Mouse (Mus musculus): ENCODE data around the gene Csnk1d.

Csnk1d gene

DNA sequence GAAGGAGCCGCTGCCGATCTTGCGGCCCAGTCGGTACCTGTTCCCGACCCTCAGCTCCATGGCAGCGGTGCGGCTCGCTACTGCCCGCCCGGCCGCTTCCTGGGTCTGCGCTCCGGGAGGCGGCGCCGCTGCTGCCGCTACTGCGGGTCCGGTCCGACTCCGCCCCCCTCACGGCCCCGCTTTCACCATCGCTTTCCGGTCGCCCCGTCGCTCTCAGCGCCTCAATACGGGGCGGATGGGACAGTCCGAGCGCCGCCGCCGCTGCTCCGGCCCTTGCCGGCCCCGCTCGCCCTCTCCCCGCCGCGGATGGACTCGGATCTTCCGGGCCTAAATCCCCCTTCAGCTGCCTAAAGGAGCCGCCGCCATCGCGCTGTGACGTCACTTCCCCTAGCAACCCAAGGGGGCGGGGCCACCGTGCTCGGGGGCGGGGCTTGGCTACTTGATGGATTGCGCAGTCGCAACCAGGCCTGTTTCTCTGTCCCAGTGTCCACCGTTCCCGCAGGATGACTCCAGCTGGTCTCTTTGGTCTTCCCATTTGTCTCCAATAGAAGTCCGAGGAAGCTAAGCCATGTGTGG, at the start of gene Csnk1d:
Gene Csnk1d (minus strand): TSS at position 380 of the 576 bp plus-strand sequence.
- DNase-seq: peak; percentile 100

DNA sequence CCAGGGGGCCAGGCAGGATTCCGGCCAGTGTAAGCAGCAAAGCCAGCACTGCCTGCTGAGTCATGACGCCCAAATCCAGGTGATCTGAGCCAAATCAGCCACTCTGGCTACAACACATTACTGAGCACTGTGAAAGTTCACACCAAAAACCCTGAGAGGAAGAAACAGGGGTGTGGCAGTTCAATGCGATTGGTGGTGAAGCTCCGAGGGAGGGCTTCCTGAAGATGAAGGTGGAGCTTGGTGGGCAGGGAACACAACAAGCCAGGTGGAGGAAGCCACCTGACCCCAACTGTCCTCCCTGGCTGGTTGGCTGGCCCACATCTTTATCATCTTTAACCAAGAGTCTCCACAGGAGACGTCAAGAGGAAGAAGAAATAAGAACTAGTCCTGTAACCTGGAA, 48.2 kb upstream of the Csnk1d start, which contains the start of gene Cd7:
Gene Cd7 (minus strand): TSS at position 117 of the 400 bp plus-strand sequence.
- no peak for DNase-seq

DNA sequence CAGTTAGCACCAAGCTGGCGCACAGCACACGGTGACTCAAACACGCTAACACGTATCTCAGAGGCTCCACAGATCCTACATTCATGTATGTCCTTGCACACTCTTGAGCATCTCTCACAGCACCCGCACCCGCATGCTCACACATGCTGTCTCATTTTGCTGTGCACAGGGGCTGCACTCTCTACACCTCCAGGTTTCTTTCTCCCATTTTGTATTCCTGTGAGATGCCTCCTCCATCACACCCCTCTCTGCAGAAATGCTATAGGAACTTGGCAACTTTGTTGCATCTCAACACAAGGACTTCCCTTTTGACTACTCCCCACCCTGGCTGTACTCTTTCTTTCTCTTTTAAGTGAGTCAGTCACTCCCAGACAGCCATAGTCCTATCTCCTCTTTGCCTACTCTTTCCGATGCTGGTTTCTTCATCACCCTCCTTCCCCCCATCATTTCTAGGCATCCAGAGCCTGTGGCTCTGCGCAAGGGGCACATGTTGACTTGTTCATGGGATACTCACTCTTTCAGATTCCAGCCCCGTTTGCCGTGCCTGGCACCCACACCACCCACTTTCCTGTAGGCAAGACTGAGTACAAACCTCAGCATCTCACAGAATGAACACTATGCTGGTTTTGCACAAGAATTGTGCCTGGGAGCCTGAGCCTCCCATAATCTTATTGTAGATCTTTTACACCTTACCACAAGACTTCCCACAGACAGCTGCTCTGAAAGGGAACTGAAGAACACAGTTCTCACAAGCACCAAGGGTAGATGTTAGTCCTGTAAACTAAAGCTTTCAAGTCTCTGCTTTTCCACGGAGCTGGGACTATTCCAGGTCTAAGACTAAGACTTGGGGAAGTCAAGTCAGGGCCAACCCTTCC, 47.5 kb upstream of the Csnk1d start:
- DNase-seq: no peak

DNA sequence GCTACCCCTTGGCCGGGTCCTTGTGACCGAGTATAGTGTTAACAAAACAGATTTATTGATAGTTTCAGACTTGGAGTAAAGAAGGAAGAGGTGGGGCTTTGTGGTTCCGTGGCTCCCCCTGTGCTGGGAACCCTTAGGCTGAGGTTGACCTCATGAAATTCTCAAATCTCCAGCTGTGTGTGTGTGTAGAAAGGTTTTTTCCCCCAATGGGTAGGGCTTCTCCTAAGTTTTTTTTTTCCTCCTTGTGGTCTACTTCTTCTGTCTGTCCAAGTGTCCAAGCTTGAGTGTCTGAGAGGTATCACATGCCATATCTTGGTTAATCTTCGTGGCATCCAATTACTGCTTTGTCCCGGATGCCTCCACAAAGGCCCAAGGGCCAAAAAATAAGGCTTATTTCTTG, 42.0 kb upstream of the Csnk1d start:
- no peak for DNase-seq

DNA sequence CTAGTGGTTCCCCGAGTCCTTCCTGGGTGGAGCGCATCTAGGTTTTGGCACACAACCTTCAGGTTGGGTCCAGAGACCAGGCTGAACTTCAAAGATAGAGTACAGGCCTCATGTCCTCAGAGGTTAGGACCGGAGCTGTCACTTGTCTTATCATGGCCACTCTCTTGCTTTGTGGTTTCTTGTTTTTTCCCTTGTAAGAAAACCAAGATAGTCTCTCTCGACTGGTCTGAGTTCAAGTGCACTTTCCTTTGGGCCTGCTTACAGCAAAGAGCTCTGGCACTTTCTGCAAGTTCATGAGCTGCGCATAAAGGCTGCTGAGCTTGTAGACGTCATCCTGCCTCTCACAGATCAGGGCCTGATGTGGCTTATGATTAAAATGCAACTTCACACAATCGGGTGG, 36.1 kb upstream of the Csnk1d start:
- DNase-seq: no peak

DNA sequence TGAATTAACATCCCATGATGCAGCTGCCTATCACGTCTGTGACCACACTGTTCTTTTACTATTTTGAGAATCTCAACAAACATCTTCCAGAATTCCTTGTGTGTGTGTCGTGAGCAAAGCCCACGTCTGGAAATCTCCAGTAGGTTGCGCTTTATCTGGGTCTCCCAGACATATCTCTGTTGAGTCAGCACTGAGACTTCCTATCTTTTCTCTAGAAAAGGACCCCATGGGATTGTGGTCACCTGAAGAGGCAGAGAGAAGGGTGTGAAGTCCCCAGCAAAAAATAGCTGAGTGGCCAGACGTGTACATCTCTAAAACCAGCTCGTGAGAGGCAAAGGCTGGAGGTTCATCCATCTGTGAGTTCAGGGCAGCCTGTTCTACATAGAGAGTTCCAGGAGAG, 33.0 kb upstream of the Csnk1d start:
- DNase-seq: no peak

DNA sequence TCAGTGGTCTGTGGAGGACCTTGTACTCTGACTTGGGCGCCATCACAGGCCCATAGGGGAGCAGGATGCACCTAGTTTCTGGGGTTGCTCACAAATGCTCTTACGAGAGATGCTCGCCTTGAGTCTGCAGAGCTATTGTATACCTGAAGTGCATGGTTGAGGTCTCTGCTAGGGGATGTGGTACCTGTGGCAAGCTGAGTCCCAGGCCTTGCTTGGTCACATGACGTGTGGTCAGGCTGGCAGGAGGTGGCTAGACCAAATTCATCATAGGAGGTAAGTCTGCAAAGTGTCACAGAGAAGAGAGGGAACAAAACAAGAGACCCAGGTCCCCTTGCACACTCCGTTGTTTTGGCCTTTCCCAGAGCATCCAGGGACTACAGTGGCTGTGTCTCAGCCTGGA, 28.4 kb upstream of the Csnk1d start:
- DNase-seq: no peak

DNA sequence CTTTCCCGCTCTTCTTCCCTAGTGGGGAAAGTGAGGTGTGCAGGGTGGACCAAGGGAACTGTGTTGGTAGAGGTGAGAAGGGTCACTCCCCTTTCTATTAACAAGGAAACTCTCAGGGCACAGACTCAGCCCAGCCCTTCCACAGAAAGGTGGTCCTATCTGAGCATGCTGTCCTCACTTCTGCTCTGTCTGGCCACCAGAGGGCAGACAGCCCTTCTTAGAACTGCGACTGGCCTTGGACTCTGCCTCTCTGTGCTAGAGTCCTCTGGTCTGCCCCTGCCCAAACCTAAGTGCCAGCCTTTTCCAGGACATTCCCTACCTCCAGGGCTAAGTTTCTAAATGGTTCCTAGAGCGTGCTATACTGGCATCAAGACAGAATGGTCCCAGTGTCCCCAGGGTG, 26.6 kb upstream of the Csnk1d start:
- peak; percentile 86 for DNase-seq

DNA sequence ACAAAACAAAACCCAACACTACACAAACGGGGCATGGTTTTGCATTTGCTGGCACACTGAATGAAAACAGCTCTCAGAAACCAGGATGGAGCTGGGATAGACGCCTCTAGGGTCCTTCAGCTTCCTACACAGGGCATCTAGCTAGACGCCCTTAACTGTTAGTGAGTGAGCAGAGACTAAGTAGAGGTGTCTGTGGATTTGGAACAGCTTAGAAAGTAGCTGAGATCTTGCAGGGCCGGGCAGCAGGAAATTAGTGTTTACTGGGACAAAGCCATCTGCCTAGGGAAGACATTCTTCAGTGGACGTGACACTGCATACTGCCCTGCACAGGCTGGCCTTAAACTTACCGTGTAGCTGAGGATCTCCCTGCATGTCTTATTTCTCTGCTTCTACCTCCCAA, 24.3 kb upstream of the Csnk1d start:
- no peak for DNase-seq

DNA sequence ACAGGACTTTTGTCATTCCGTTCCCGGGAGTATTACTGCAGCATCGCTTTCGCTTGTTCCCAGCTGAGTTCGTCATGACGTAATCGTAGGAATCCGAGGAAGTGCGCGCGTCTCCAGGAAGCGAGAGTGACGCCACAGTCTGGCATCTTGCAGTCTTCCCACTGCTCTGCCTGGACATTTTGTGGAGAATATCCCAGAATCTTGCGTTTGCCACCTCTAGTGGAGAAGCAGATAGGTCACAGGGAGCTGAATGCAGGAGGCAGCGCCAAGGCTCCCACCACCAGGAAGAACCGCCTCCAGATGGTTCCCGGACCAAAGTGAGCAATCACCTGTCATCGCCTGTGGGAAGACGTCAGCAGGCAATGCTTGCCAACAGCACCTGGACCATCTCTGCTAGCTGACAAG, 23.8 kb upstream of the Csnk1d start:
- peak; percentile 78 to 81 for DNase-seq

DNA sequence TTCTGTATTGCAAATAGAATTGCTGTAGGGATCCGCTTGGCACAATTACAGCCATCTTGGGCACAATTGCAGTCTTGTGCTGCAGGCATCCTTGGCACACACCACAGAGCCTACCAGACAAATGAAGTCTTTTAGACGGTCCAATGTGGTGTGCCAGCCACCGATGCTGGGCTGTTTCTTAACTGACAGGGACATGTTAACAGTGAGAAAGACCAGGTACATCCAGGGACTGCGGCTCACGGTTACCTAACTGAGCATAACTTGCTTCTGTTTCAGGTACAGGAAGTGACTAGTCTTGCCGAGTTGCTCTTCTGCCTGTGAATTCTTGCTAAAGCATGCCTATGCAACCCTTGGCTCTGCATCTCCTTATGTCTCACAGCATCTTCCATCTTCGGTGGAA, 22.5 kb upstream of the Csnk1d start:
- peak; percentile 25 to 41 for DNase-seq

DNA sequence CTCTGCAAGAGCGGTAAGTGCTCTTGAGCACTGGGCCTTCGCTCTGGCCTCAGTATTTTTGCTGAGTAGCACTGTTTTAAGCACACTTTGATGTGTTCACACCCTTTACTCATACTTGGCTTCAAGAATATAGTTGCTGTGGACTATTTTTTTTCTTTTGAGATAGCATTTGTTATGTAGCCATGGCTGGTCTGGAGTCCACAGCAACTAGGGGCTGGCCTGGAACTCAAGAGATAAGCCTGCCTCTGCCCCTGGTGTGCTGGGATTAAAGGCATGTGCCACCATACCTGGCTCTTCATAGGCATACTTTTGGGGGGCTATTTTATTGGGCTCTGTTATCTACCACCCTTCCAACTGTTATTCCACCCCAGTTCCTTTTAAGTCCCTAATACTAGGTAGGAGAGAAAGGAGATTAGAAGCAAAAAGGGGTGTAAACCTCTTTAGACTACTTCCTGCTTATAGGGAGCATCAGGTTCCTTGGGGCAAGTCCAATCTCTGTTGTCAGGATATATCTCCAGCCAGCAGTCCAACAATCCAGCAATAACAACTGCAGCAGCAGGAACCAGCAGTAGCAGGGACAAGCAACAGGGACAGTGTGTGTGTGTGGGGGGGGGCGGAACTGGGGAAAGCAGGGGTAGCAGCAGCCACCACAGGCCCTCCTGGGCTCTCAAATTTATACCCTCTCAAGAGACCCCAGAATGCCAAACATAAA, 19.1 kb upstream of the Csnk1d start:
- no peak for DNase-seq

DNA sequence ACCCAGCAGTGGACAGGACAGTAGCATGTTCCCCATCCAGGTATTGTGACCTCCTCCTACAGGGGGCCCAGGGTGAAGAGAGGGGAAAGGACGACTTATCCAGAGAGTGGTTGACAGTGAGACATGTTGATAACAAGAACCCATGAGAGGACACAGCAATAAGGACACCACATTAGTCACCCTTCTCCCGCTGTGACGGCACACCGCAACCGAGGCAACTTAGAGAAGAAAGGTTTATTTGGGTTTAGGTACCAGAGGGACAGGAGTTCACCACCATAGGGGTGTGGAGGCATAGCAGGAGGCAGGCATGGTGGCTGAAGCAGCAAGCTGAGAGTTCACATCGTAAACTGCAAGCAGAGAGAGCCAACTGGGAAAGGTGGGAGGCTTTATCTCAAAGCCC, 15.1 kb upstream of the Csnk1d start:
- no peak for DNase-seq

DNA sequence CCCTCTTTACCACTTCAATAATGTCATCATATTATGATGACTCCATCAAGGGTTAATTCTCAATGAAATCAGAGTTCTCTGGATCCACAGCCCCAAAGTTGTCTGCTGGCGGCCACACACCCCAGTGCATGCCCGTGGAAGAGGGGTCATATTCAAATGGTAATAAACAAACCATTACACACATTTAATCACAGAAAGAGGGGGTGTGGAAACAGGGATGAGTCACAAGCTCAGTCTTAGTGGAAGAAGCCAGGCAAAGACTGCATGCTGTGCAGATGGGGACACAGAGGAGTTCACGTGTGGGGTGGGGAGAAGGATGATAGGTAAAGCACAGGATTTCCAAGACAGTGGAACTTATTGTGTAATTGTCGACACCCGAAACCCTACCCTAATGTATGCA, 13.2 kb upstream of the Csnk1d start:
- no peak for DNase-seq

DNA sequence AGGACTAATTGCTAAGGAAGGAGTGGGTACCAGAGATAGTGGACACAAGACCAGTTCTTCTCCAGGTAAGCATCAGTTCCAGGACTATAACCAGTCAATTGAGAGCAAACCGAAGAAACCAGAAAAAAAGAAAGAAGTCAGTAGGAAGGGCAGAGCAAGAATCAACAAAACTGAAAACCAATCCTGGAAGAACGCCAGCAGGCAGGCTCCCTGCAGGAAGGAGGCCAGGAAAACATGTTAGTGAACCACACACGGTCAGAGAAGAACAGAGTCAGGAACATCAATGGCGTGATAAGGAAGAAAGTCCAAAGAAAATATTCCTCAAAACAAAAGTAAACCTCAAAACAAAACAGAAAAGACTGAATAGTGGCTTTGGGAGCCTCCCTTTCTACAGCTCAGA, 10.8 kb upstream of the Csnk1d start:
- DNase-seq: peak; percentile 55 to 58

DNA sequence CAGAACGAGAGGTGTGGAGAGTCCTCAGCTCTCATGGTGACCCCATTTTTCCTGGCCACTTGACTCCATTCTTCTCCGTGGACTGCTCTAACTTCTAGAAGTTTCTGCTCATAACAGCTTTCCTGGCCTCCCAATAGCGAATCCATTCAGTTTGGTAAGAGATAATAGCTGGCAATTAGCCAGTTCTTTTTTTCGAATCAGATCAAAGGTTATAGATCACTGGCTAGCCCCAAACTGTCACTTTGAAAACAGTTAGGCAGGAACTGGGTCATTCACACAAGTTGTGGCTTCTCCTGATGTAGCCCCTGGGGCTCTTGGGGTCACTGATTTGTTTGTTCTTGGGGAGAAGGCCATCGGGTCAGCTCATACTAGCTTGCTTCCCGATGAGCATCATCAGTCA, 3.6 kb upstream of the Csnk1d start:
- no peak for DNase-seq

DNA sequence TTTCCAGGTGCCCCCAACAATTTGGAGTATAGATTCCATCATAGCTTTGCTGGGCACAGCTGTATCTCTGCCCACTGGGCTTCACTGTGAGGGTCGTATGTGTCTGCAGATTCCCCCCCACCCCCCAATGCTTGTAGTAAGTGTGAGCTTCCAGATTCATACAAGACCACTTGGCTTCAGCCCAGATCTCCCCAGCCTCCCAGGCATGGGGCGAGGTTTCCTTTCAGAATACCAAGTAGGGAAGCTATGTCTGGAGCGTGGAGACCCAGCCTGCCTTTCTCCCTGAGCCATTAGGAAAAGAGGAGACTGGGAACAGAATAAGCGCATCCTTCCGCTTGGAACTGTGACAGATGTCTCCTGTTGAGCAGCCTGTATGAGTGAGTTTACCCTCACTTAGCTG, 2.5 kb upstream of the Csnk1d start:
- DNase-seq: peak; percentile 36 to 38

DNA sequence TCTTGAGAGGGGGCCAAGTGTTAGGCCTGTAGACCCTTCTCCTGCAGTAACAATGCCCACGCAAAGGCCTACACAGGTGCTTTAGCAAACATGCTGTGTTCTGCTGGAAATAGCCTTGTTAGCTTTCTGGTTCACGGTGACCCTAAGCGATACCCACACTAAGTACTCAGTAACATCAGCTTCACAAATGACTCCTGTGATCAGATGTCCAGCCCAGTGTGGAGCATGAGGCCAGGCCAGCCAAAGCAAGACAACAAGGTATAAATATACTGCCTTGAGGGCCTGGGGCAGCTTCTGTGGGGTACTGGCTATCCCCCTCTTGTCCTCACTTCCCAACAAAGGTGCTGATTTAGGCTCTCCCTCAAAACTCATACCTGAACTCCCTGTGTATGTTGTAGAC, 1.9 kb upstream of the Csnk1d start:
- no peak for DNase-seq

DNA sequence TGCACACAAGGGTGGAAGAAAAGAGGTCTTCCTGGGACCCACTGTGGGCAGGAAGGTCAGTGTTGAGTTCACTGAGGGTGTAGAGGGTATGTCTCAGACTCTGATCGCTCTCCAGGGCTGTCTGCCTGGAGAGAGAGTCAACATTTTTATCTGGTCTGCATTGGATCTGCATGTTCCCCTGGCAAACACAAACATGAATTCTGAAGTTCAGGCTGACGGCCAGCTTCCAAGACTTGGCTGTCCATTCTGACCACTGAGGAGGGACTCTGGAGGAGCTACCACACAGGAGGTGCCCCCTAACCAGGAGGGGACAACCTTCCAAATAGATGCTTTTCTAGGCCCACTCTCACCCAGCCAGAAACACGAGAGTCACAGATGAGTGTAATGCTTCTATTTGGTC, 661 bp upstream of the Csnk1d start:
- DNase-seq: peak; percentile 38 to 43

DNA sequence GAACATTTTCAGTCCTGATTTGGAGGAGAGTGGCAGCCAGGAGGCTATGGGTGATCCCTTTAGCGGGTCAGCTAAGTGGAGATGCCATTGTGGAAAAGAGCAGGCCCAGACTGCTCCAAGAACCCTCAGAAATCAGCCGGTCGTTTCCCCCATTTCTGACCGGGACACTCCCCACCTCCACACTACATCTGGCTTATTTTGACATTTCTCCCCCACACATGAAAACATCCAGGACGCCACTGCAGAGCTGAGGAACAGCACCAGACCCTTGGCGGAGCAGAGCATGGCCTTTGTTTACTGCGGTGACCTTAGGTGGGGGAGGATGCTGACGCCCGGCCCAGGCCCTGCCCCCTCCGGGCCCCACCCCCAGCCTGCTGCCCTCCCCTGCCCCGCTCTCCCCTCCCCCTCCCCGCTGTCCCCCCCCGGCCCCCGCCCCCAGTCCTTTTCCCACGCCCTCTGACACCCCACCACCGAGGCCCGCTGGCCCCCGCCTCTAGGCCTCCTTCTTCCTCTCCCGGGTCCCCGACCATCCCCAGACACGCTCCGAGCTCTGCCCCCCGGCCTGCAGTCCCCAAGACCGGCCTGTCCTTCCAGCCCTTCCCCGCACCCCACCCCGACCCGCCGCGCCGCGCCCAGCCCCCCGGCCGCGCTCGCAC, 876 bp downstream of the Csnk1d start:
- peak; percentile 71 for DNase-seq

DNA sequence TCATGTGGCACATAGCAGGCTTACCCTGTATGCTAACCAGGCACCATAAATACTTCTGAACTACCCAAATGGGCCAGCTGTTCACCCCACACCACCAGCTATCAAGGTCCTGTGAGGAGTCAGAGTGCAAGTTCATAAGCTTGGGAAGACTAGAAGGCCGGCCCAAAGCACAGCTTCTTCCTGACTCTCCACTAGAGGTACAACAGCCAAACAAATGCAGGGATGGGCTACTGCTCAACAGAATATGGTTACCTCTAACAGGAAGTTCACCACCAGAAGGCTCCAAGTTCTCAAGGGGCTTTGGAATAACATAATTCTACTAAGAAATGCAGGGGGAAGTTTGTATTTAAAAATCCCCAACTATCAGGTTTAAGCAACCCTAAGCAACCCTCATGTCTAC, 1.6 kb downstream of the Csnk1d start:
- DNase-seq: no peak

DNA sequence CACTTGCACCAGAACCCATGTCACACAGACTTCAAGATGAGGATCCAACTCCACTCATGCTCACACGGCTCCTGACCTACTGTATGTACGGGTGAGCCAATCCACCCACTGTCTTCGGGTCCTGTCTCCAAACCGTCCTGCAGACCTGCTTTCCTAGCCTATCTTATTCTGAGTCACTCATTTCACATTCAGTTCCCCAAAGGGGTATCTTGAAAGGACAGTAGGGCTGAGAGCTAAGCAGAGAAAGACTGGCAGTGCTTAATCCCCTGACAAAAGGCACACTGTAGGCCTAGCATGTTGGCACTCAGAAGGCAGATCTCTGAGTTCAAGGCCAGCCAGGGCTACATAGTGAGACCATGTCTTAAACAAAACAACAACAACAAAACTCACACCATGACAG, 2.7 kb downstream of the Csnk1d start:
- no peak for DNase-seq

DNA sequence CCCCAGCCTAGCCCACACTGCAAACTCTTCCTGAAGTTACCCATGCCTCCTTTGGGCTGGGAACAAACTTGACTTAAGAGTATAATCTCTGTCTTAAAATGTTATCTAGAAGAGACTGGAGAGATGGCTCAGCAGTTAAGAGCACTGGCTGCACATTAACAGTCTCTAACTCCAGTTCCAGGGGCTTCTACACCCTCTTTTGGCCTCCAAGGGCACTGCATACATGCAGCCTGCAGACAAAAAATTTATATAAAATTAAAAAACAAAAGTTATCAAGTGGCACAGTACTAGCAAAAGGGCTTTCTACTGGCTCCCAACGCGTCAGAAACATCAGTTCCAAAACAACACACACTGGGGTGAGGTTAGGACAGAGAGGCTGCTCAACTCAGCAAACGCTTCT, 3.5 kb downstream of the Csnk1d start:
- no peak for DNase-seq

All from cerebellum, postnatal 10 days (tissue).